Mouse (Mus musculus) heart, postnatal 0 days (tissue): ENCODE data around the gene Fam186a.

ENCODE experiments used
- CTCF ChIP-seq: IDR thresholded peaks from 2 replicates; pipeline ENCODE4 v1.5.1; 2016; ENCODE audit warnings: antibody characterized with exemption, control low read depth, low read depth
- EP300 ChIP-seq: IDR thresholded peaks from 2 replicates; pipeline ENCODE4 v1.6.1; 2016; ENCODE audit warnings: antibody characterized with exemption, low read depth

DNA sequence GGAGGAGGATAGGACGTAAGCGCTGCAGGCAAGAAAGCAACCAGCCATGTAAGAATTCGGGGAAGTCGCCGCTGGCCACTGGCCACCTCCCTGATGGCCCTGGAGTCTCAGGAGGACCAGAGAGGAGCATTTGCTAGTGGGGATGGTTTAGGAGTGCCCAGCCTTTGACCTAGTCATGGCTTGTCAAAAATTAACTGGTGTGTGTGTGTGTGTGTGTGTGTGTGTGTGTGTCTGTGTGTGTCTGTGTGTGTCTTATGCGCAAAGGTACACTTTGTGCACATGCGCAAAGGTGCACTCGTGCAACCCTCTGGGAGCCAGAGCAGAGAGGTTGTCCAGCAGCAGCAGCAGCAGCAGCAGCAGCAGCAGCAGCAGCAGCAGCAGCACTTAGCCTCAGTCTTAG lies 29.0 kb downstream of the Fam186a start:
- TF ChIP-seq CTCF: no peak
- TF ChIP-seq EP300: no peak
